Mouse (Mus musculus) kidney, adult 2 months (tissue): Measurements from ENCODE around the gene Mars2.

Experiments
- CTCF ChIP-seq: fragments of 200-500 bp; conservative IDR thresholded peaks from 2 replicates; pipeline ENCODE4 v1.5.1; 2011; ENCODE audit warnings: low read depth, mild to moderate bottlenecking, control low read depth, low read length, moderate library complexity, mixed read lengths; ENCODE audit not compliant: insufficient read depth, insufficient read length
- POLR2A ChIP-seq: fragments of 200-500 bp; IDR thresholded peaks from one replicate; pipeline ENCODE4 v1.6.1; 2011; ENCODE audit warnings: low read depth, low read length, control low read depth

GRCm38 (mm10) chr1:55196327-55197003 lies 40.5 kb upstream of the Mars2 start:
- no peak for TF ChIP-seq CTCF
- TF ChIP-seq POLR2A = no peak
